Comparison of ENCODE assay signal across 12 mouse cellular contexts in genomic region chr11:84599267-84599841, GRCm38 (mm10).
DNase-seq lines count a peak whose midpoint lies in the region; ATAC-seq lines count a peak whose summit lies in the region.
"Had no signal": no experiment of that assay in that cellular context is flagged by ENCODE, and none has a peak within 500 bp of the region (broad histone marks: within the 10 kb centered on the region; RNA-seq: fewer than 3 reads in every experiment).

No protein-coding gene starts in this region.

- no peaks in the 10 kb centered on the region for H3K36me3 ChIP-seq in embryonic facial prominence, embryonic 13.5 days
- H3K36me3 ChIP-seq in embryonic facial prominence, embryonic 10.5 days (replicated peaks), result no peaks in the 10 kb centered on the region
- H3K36me3 ChIP-seq in neural tube, embryonic 11.5 days (ENCODE audit: control insufficient read depth, insufficient read depth, low read length), result no peaks in the 10 kb centered on the region
- H3K36me3 ChIP-seq in limb, embryonic 10.5 days, result no peaks in the 10 kb centered on the region
- no peaks in the 10 kb centered on the region for H3K36me3 ChIP-seq in neural tube, embryonic 14.5 days (ENCODE audit: control insufficient read depth, insufficient read depth, low read length)

- H3K9ac ChIP-seq in embryonic facial prominence, embryonic 13.5 days, result peak overlapping the region; percentile 40; the same call in 1 of the 2 replicates
- no peak overlapping the region for H3K9ac ChIP-seq in neural tube, embryonic 11.5 days (ENCODE audit: low read length)
- no peak overlapping the region for H3K9ac ChIP-seq in neural tube, embryonic 14.5 days (replicated peaks; ENCODE audit: low read depth, low read length)

- 30% methylated on average over 15 of the region's 15 CpGs for WGBS in embryonic facial prominence, embryonic 13.5 days
- 51% methylated on average over 15 of the region's 15 CpGs for WGBS in embryonic facial prominence, embryonic 10.5 days
- 57% methylated on average over 15 of the region's 15 CpGs for WGBS in neural tube, embryonic 11.5 days
- 31% methylated on average over 15 of the region's 15 CpGs for WGBS in limb, embryonic 10.5 days
- 16% methylated on average over 15 of the region's 15 CpGs for WGBS in neural tube, embryonic 14.5 days

- no peak overlapping the region for H3K27ac ChIP-seq in embryonic facial prominence, embryonic 13.5 days
- no peak overlapping the region for H3K27ac ChIP-seq in embryonic facial prominence, embryonic 10.5 days (replicated peaks)
- H3K27ac ChIP-seq in neural tube, embryonic 11.5 days (ENCODE audit: low read depth, low read length), result no peak overlapping the region
- H3K27ac ChIP-seq in limb, embryonic 10.5 days, result peak overlapping the region; percentile 30
- H3K27ac ChIP-seq in neural tube, embryonic 14.5 days (ENCODE audit: low read depth, low read length), result peak overlapping the region; percentile 58

- no peak for DNase-seq in embryonic facial prominence, embryonic 10.5 days (ENCODE audit: low spot score)
- DNase-seq in neural tube, embryonic 11.5 days (ENCODE audit: low spot score), result peak; percentile 57
- DNase-seq in neural tube, embryonic 10.5 days (ENCODE audit: extremely low spot score, low spot score), result no peak
- peak; percentile 57 for DNase-seq in limb, embryonic 10.5 days (ENCODE audit: low spot score)
- no peak for DNase-seq in layer of hippocampus, postnatal 14 days (ENCODE audit: low spot score in 2 of 2)
- no peak for DNase-seq in cerebellum, adult 9-11 months
- DNase-seq: adrenal gland, postnatal 25 days; cerebellum, adult 2 months; gastrocnemius, postnatal 10 days; right cerebral cortex, adult 18-20 months had no signal

- H3K4me2 ChIP-seq in embryonic facial prominence, embryonic 13.5 days, result peak overlapping the region; percentile 43
- H3K4me2 ChIP-seq in neural tube, embryonic 11.5 days (ENCODE audit: low read depth), result no peak overlapping the region
- H3K4me2 ChIP-seq in neural tube, embryonic 14.5 days (ENCODE audit: low read depth, low read length), result peak overlapping the region; percentile 17

- ATAC-seq in embryonic facial prominence, embryonic 13.5 days (ENCODE audit: insufficient number of reproducible peaks, insufficient read depth, low FRiP score, low TSS enrichment, low read depth), result no peak
- peak; percentile 48; the same call in 1 of the 2 replicates for ATAC-seq in neural tube, embryonic 11.5 days (ENCODE audit: insufficient read depth, low FRiP score, low TSS enrichment)
- peak; percentile 82; the same call in 1 of the 2 replicates for ATAC-seq in neural tube, embryonic 14.5 days (ENCODE audit: low read depth)

- 0 out of 2 replicates have a peak, but pooled peaks cover 8% of the 10 kb centered on the region for H3K4me1 ChIP-seq in embryonic facial prominence, embryonic 13.5 days
- H3K4me1 ChIP-seq in embryonic facial prominence, embryonic 10.5 days, result peaks cover 13% of the 10 kb centered on the region
- no peaks in the 10 kb centered on the region for H3K4me1 ChIP-seq in neural tube, embryonic 11.5 days (ENCODE audit: control insufficient read depth, insufficient read depth, low read length)
- peaks cover 55% of the 10 kb centered on the region for H3K4me1 ChIP-seq in limb, embryonic 10.5 days
- H3K4me1 ChIP-seq in neural tube, embryonic 14.5 days (ENCODE audit: control insufficient read depth, insufficient read depth, low read length), result peaks cover 8% of the 10 kb centered on the region; the same call in 1 of the 2 replicates

- no peaks in the 10 kb centered on the region for H3K9me3 ChIP-seq in embryonic facial prominence, embryonic 13.5 days
- H3K9me3 ChIP-seq in embryonic facial prominence, embryonic 10.5 days, result no peaks in the 10 kb centered on the region
- no peaks in the 10 kb centered on the region for H3K9me3 ChIP-seq in neural tube, embryonic 11.5 days (ENCODE audit: control insufficient read depth, low read length)
- no peaks in the 10 kb centered on the region for H3K9me3 ChIP-seq in limb, embryonic 10.5 days (replicated peaks)
- H3K9me3 ChIP-seq in neural tube, embryonic 14.5 days (ENCODE audit: control insufficient read depth, low read length), result no peaks in the 10 kb centered on the region

- H3K27me3 ChIP-seq in embryonic facial prominence, embryonic 13.5 days, result peaks cover 37% of the 10 kb centered on the region
- H3K27me3 ChIP-seq in embryonic facial prominence, embryonic 10.5 days (replicated peaks; ENCODE audit: low read depth, poor library complexity, severe bottlenecking), result peaks cover 49% of the 10 kb centered on the region; the same call in 1 of the 2 replicates
- 0 out of 2 replicates have a peak, but pooled peaks cover 3% of the 10 kb centered on the region for H3K27me3 ChIP-seq in neural tube, embryonic 11.5 days (ENCODE audit: control insufficient read depth, insufficient read depth, low read length)
- H3K27me3 ChIP-seq in limb, embryonic 10.5 days (ENCODE audit: low read depth, poor library complexity, severe bottlenecking), result peaks cover 65% of the 10 kb centered on the region
- no peaks in the 10 kb centered on the region for H3K27me3 ChIP-seq in neural tube, embryonic 14.5 days (ENCODE audit: control insufficient read depth, insufficient read depth, low read length)

- H3K4me3 ChIP-seq in embryonic facial prominence, embryonic 13.5 days, result peak overlapping the region; percentile 9; the same call in 1 of the 2 replicates
- H3K4me3 ChIP-seq in embryonic facial prominence, embryonic 10.5 days, result no peak overlapping the region
- no peak overlapping the region for H3K4me3 ChIP-seq in neural tube, embryonic 11.5 days (ENCODE audit: low read depth, low read length)
- H3K4me3 ChIP-seq in limb, embryonic 10.5 days, result peak overlapping the region; percentile 32
- H3K4me3 ChIP-seq in neural tube, embryonic 14.5 days (ENCODE audit: low read depth, low read length), result no peak overlapping the region

Comparison
In these comparisons a context has a peak if more than half of its experiments do, and no peak if none do; other contexts are left out.
1. H3K27ac ChIP-seq: peak in limb, embryonic 10.5 days (single experiment) and neural tube, embryonic 14.5 days (single experiment); none in embryonic facial prominence, embryonic 13.5 days (single experiment), embryonic facial prominence, embryonic 10.5 days (single experiment) and neural tube, embryonic 11.5 days (single experiment).
2. H3K4me3 ChIP-seq: peak in embryonic facial prominence, embryonic 13.5 days (single experiment) and limb, embryonic 10.5 days (single experiment); none in embryonic facial prominence, embryonic 10.5 days (single experiment), neural tube, embryonic 11.5 days (single experiment) and neural tube, embryonic 14.5 days (single experiment).
3. DNase-seq: peak in neural tube, embryonic 11.5 days (single experiment) and limb, embryonic 10.5 days (single experiment); none in embryonic facial prominence, embryonic 10.5 days (single experiment), neural tube, embryonic 10.5 days (single experiment), layer of hippocampus, postnatal 14 days (0 of 2) and cerebellum, adult 9-11 months (single experiment).